Mouse (Mus musculus) MEL (cell line): ENCODE measurements around the gene Tmem30c. TPM values are rescaled to one million over a fixed set of nuclear protein-coding genes. Genes with fewer than 3 reads are reported as not detected.

ENCODE experiments used
- DNase-seq: peaks from one replicate; pipeline ENCODE4 v3.0.0; 2011; ENCODE audit warnings: low read depth, low spot score
- H3K27ac ChIP-seq: 2 replicates; pipeline ENCODE4 v1.5.1; 2012; ENCODE audit warnings: low read depth, mild to moderate bottlenecking, control low read depth, low read length, moderate library complexity; ENCODE audit not compliant: control insufficient read depth
- H3K27me3 ChIP-seq, 2 experiments: fragments of 150-350 bp in 1 of 2; sonication (generic) in 1 of 2; 2 replicates each; pipeline ENCODE4 v1.6.1; 2012; ENCODE audit warnings: low read length in 2 of 2, mild to moderate bottlenecking in 2 of 2, improper control_type of control experiment in 1 of 2, moderate library complexity in 1 of 2; ENCODE audit not compliant: insufficient read depth in 2 of 2, control insufficient read depth in 1 of 2
- H3K36me3 ChIP-seq, 2 experiments: 2 replicates each; pipeline ENCODE4 v1.6.1; 2012 to 2014; ENCODE audit warnings: low read length in 2 of 2, improper control_type of control experiment in 1 of 2, inconsistent platforms in 1 of 2, mild to moderate bottlenecking in 1 of 2; ENCODE audit not compliant: insufficient read depth in 2 of 2, control insufficient read depth in 1 of 2
- H3K4me1 ChIP-seq, 2 experiments: fragments of 150-350 bp in 1 of 2; sonication (generic) in 1 of 2; 2 replicates each; pipeline ENCODE4 v1.6.1; 2012; ENCODE audit warnings: low read length in 2 of 2, improper control_type of control experiment in 1 of 2, mild to moderate bottlenecking in 1 of 2; ENCODE audit not compliant: insufficient read depth in 2 of 2, control insufficient read depth in 1 of 2
- H3K4me3 ChIP-seq, 2 experiments: fragments of 150-350 bp in 1 of 2; sonication (generic) in 1 of 2; 2 replicates each; pipeline ENCODE4 v1.5.1; 2012; ENCODE audit warnings: low read depth in 2 of 2, low read length in 2 of 2, mild to moderate bottlenecking in 2 of 2, moderate library complexity in 2 of 2, control low read depth in 1 of 2, improper control_type of control experiment in 1 of 2; ENCODE audit not compliant: control insufficient read depth in 1 of 2, insufficient read depth in 1 of 2
- H3K79me2 ChIP-seq: 2 replicates; pipeline ENCODE4 v1.6.1; 2012; ENCODE audit warnings: mild to moderate bottlenecking, low read length, moderate library complexity; ENCODE audit not compliant: control insufficient read depth, poor library complexity, insufficient read depth
- H3K9ac ChIP-seq: 2 replicates; pipeline ENCODE4 v1.6.1; 2012; ENCODE audit warnings: low read depth, mild to moderate bottlenecking, control low read depth, low read length, moderate library complexity; ENCODE audit not compliant: control insufficient read depth, poor library complexity, severe bottlenecking
- H3K9me3 ChIP-seq: fragments of 150-350 bp; sonication (generic); replicated peaks from 2 replicates; pipeline ENCODE4 v1.6.1; 2012; ENCODE audit warnings: mild to moderate bottlenecking, low read length, improper control_type of control experiment, moderate library complexity; ENCODE audit not compliant: insufficient read depth
- EP300 ChIP-seq, 2 experiments: IDR thresholded peaks; 2 replicates each; pipeline ENCODE4 v1.6.1; 2011; ENCODE audit warnings: improper control_type of control experiment in 2 of 2, low read length in 2 of 2, low read depth in 1 of 2, mild to moderate bottlenecking in 1 of 2
- GABPA ChIP-seq: IDR thresholded peaks from 2 replicates; pipeline ENCODE4 v1.6.1; 2012; ENCODE audit warnings: low read depth, mild to moderate bottlenecking, inconsistent platforms, low read length, improper control_type of control experiment, moderate library complexity
- GATA1 ChIP-seq: IDR thresholded peaks from 2 replicates; pipeline ENCODE4 v1.6.1; 2011; ENCODE audit warnings: low read depth, low read length, improper control_type of control experiment
- JUND ChIP-seq: IDR thresholded peaks from 2 replicates; pipeline ENCODE4 v1.6.1; 2011; ENCODE audit warnings: low read depth, mild to moderate bottlenecking, improper control_type of control experiment, low read length
- KAT2A ChIP-seq: conservative IDR thresholded peaks from 2 replicates; pipeline ENCODE4 v1.6.1; 2012; ENCODE audit warnings: low read depth, low read length, improper control_type of control experiment, inconsistent platforms
- MAFK ChIP-seq: IDR thresholded peaks from 2 replicates; pipeline ENCODE4 v1.6.1; 2011; ENCODE audit warnings: low read depth, mild to moderate bottlenecking, low read length, improper control_type of control experiment, borderline replicate concordance
- MAZ ChIP-seq: IDR thresholded peaks from 2 replicates; pipeline ENCODE4 v1.6.1; 2012; ENCODE audit warnings: low read depth, mild to moderate bottlenecking, inconsistent platforms, low read length, improper control_type of control experiment
- MEF2A ChIP-seq: IDR thresholded peaks from 2 replicates; pipeline ENCODE4 v1.6.1; 2014; ENCODE audit warnings: low read depth, mild to moderate bottlenecking, inconsistent platforms, low read length, improper control_type of control experiment; ENCODE audit not compliant: poor library complexity, insufficient replicate concordance, severe bottlenecking; ENCODE audit errors: extremely low read depth
- MYB ChIP-seq: IDR thresholded peaks from 2 replicates; pipeline ENCODE4 v1.6.1; 2011; ENCODE audit warnings: mild to moderate bottlenecking, low read depth, low read length, improper control_type of control experiment
- NRF1 ChIP-seq: IDR thresholded peaks from 2 replicates; pipeline ENCODE4 v1.6.1; 2014; ENCODE audit warnings: low read depth, mild to moderate bottlenecking, inconsistent platforms, low read length, improper control_type of control experiment, moderate library complexity; ENCODE audit not compliant: poor library complexity, insufficient read depth, severe bottlenecking
- POLR2A ChIP-seq, 2 experiments: IDR thresholded peaks; 2 replicates each; pipeline ENCODE4 v1.6.1; 2011 to 2012; ENCODE audit warnings: low read length in 2 of 2, mild to moderate bottlenecking in 2 of 2, control low read depth in 1 of 2, improper control_type of control experiment in 1 of 2, low read depth in 1 of 2, moderate library complexity in 1 of 2; ENCODE audit not compliant: control insufficient read depth in 1 of 2, insufficient read depth in 1 of 2, poor library complexity in 1 of 2
- POLR2AphosphoS2 ChIP-seq: IDR thresholded peaks from 2 replicates; pipeline ENCODE4 v1.6.1; 2011; ENCODE audit warnings: low read length, improper control_type of control experiment
- SIN3A ChIP-seq: IDR thresholded peaks from 2 replicates; pipeline ENCODE4 v1.6.1; 2012; ENCODE audit warnings: low read length, improper control_type of control experiment, inconsistent platforms
- USF1 ChIP-seq: IDR thresholded peaks from 2 replicates; pipeline ENCODE4 v1.6.1; 2014; ENCODE audit warnings: low read depth, mild to moderate bottlenecking, inconsistent platforms, low read length, improper control_type of control experiment, moderate library complexity
- ZKSCAN1 ChIP-seq: IDR thresholded peaks from 2 replicates; pipeline ENCODE4 v1.6.1; 2012; ENCODE audit warnings: low read depth, mild to moderate bottlenecking, inconsistent platforms, low read length, improper control_type of control experiment, moderate library complexity
- ZNF384 ChIP-seq: IDR thresholded peaks from 2 replicates; pipeline ENCODE4 v1.6.1; 2012; ENCODE audit warnings: low read depth, mild to moderate bottlenecking, inconsistent platforms, low read length, improper control_type of control experiment
- polyA plus RNA-seq, 2 experiments: library from polyadenylated mRNA; stranded (reverse) in 1 of 2; unstranded in 1 of 2; fragments of >175 nt in 1 of 2; fragments of >200 nt in 1 of 2; gene quantifications; 2 replicates each; pipeline versions ENCODE4 v1.2.1 to v1.2.4; 2012; ENCODE audit warnings: low replicate concordance in 2 of 2, low read depth in 1 of 2; ENCODE audit not compliant: insufficient read length in 2 of 2, insufficient read depth in 1 of 2, missing spikeins in 1 of 2
- total RNA-seq: library from RNA; depleted of rRNA; stranded (reverse); fragments of 300-350 nt; gene quantifications from 2 replicates; pipeline ENCODE4 v1.2.3, GENCODE M21; 2012

Tmem30c gene
- total and polyA plus RNA-seq, 3 experiments, result 0.04 to 0.38 TPM; not detected in 1

DNA sequence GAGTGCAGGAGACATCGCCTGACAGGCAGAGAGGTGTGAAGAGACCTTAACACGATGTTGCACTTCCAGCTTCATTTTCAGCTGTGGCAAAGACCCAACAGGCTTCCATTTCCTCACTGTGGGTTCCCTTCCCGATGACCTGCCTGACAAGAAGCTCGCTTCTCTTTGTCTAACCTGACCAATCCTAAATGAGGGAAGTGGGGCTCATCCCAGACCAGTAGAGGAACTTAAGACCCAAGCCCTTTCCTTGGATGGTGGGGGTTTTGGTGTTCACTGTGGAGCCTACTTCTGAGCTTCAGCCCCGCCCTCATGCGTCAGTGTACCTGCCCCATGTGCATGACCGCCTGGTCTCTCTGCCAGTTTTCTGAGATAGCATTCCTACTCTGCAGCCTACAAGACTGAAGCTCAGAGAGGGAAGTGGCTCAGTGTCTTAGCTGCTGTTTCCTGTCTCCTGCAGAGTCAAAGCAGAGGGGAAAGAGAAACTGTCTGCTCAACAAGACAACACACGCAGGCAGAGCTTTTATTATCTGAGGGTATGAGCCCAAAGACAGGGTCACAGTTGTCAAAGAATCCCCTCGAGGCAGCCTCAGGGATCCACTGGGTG, 8.9 kb upstream of the Tmem30c start:
- no peak overlapping the region for H3K4me3 ChIP-seq
- DNase-seq, result no peak
- no peak overlapping the region for H3K27ac ChIP-seq
- H3K27me3 ChIP-seq, result no peaks in the 10 kb centered on the region
- no peak overlapping the region for H3K9ac ChIP-seq
- H3K9me3 ChIP-seq, result no peaks in the 10 kb centered on the region
- TF ChIP-seq POLR2AphosphoS2, result no peak
- no peak for TF ChIP-seq NRF1
- no peak for TF ChIP-seq EP300 (IDR thresholded peaks at IDR 0.05; ENCODE audit: low read depth in 1 of 2, low read length in 2 of 2)
- no peak for TF ChIP-seq JUND
- no peak for TF ChIP-seq SIN3A
- TF ChIP-seq ZKSCAN1, result no peak
- no peak for TF ChIP-seq ZNF384
- no peak for TF ChIP-seq GATA1
- TF ChIP-seq KAT2A, result no peak
- no peak for TF ChIP-seq MAFK
- no peak for TF ChIP-seq MAZ
- peaks cover 0 to 2% of the 10 kb centered on the region in 2 experiments; a peak in 1 of 4 replicates for H3K36me3 ChIP-seq
- H3K79me2 ChIP-seq, result no peaks in the 10 kb centered on the region
- H3K4me1 ChIP-seq, result no peaks in the 10 kb centered on the region

DNA sequence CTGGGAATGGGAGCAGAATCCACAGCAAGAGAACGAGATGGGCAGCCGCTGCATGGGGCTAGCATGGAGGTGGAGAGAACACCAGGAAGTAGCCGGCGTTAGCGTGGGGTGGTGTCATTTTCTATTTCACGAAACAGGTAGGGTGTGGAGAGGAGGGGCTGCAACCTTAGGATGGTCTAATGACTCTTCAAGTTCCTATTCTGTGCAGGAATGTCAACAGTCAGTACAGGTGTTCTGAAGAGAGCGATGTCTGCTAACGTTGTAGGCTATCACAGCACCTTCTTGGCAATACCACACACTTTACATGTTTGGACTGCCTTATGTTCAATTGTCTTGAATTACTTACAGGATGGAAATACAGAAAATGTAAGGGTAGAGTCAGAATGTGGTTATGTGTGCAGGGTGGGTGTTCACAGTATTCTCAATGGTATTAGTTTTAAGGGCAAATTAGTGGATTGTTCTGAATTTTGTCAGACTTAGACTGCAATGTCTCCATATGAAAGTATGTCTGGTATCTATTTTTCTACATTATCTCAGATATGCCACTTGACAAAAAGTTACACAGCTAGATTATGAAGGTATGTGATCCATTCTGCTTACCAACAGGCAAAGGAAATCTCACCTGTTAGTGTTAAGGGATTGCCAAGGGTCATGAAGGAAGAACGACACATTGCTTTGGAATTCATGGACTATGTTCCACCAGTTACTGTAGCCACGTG, 2.7 kb upstream of the Tmem30c start:
- TF ChIP-seq GATA1 (no peak), MEF2A (no peak), NRF1 (no peak), POLR2A (IDR thresholded peaks at IDR 0.05; ENCODE audit: control insufficient read depth in 1 of 2, insufficient read depth in 1 of 2, low read depth in 1 of 2, low read length in 2 of 2, poor library complexity in 1 of 2) (no peak), ZKSCAN1 (no peak), GABPA (no peak), SIN3A (no peak), MYB (no peak), USF1 (no peak)
- H3K27ac ChIP-seq, result no peak overlapping the region
- H3K4me3 ChIP-seq, result no peak overlapping the region
- no peak for DNase-seq
- H3K36me3 ChIP-seq, result no peaks in the 10 kb centered on the region
- no peak overlapping the region for H3K9ac ChIP-seq
- no peaks in the 10 kb centered on the region for H3K4me1 ChIP-seq
- no peaks in the 10 kb centered on the region for H3K9me3 ChIP-seq
- H3K27me3 ChIP-seq, result no peaks in the 10 kb centered on the region
- no peaks in the 10 kb centered on the region for H3K79me2 ChIP-seq
